Mouse (Mus musculus) forebrain, postnatal 0 days (tissue): Measurements from ENCODE around the gene Lsm14b. TPM values are rescaled to one million over a fixed set of nuclear protein-coding genes. Genes with fewer than 3 reads are reported as not detected.

Experiments used
- ATAC-seq: fragments of 200-750 bp; cut with Nextera tagmentation; 2 replicates; pipeline ENCODE4 v1.8.0; 2017; ENCODE audit warnings: mild to moderate bottlenecking, moderate library complexity
- DNase-seq: peaks from one replicate; pipeline ENCODE4 v3.0.0-alpha.2; 2015
- H3K27ac ChIP-seq: fragments of 300-500 bp; sonication (generic); 2 replicates; pipeline ENCODE4 v1.5.1; 2014; ENCODE audit warnings: low read depth, mild to moderate bottlenecking, antibody characterized with exemption, low read length, moderate library complexity, mixed read lengths
- H3K27me3 ChIP-seq: fragments of 300-500 bp; sonication (generic); 2 replicates; pipeline ENCODE4 v1.6.1; 2014; ENCODE audit warnings: mild to moderate bottlenecking, low read length, mixed read lengths; ENCODE audit not compliant: insufficient read depth
- H3K36me3 ChIP-seq: fragments of 300-500 bp; sonication (generic); 2 replicates; pipeline ENCODE4 v1.6.1; 2014; ENCODE audit warnings: mild to moderate bottlenecking, moderate library complexity; ENCODE audit not compliant: insufficient read depth
- H3K4me1 ChIP-seq: fragments of 300-500 bp; sonication (generic); 2 replicates; pipeline ENCODE4 v1.6.1; 2014; ENCODE audit warnings: antibody characterized with exemption; ENCODE audit not compliant: insufficient read depth
- H3K4me2 ChIP-seq: fragments of 300-500 bp; sonication (generic); 2 replicates; pipeline ENCODE4 v1.6.1; 2014; ENCODE audit warnings: low read depth, mild to moderate bottlenecking, moderate library complexity
- H3K4me3 ChIP-seq: fragments of 300-500 bp; sonication (generic); 2 replicates; pipeline ENCODE4 v1.5.1; 2014; ENCODE audit warnings: low read depth, low read length, mixed read lengths
- H3K9ac ChIP-seq: fragments of 300-500 bp; sonication (generic); 2 replicates; pipeline ENCODE4 v1.6.1; 2014; ENCODE audit warnings: mild to moderate bottlenecking
- H3K9me3 ChIP-seq: fragments of 300-500 bp; sonication (generic); 2 replicates; pipeline ENCODE4 v1.6.1; 2016; ENCODE audit warnings: low read length
- CTCF ChIP-seq: sonication (generic); IDR thresholded peaks from 2 replicates; pipeline ENCODE4 v1.5.1; 2016; ENCODE audit warnings: antibody characterized with exemption, control low read depth, low read depth
- WGBS: fragments of 180-500 bp; shearing (Covaris S2); extraction: QIAGEN DNeasy Blood & Tissue Kit; methylation state at CpG from one replicate; pipeline ENCODE4 v1.1.7; 2014; 5-methylcytosine and 5-hydroxymethylcytosine counted together
- polyA plus RNA-seq: library from polyadenylated mRNA; unstranded; fragments of >200 nt; fragmentation: Nextera tagmentation; extraction: Ambion mirVana; gene quantifications from 2 replicates; pipeline ENCODE4 v1.2.1, GENCODE M21; 2015
- total RNA-seq: library from RNA; depleted of rRNA; stranded (reverse); fragments of >200 nt; gene quantifications from 2 replicates; pipeline ENCODE4 v1.2.3, GENCODE M21; 2014

Gene Lsm14b
- total and polyA plus RNA-seq, 2 experiments from 2014 or later: 24.8 to 162 TPM

GRCm38 (mm10) chr2:180041577-180042255 lies 16.9 kb downstream of the Lsm14b start:
- ATAC-seq (peak; percentile 25), DNase-seq (peak; percentile 63)
- WGBS: under 1% methylated on average over 62 of the region's 66 CpGs
- Histone ChIP-seq H3K4me2 (peak overlapping the region; percentile 79), H3K9ac (peak overlapping the region; percentile 97), H3K9me3 (no peaks in the 10 kb centered on the region), H3K27me3 (no peaks in the 10 kb centered on the region), H3K4me3 (peak overlapping the region; percentile 76), H3K27ac (peak overlapping the region; percentile 97), H3K4me1 (peaks cover 24% of the 10 kb centered on the region), H3K36me3 (peaks cover 29% of the 10 kb centered on the region)
- TF ChIP-seq CTCF: no peak

GRCm38 (mm10) chr2:180042256-180042857 lies 17.6 kb downstream of the Lsm14b start, which contains the start of the genes Psma7 and Ss18l1:
Psma7 (minus strand) TSS chr2:180042433.
Ss18l1 (plus strand) TSS chr2:180042509.
- H3K4me2 ChIP-seq: peak within 1 kb of the TSS; percentile 79
- peak within 1 kb of the TSS; percentile 76 for H3K4me3 ChIP-seq
- H3K9me3 ChIP-seq: no peaks in the 10 kb centered on the region
- peaks cover 23% of the 10 kb centered on the region for H3K36me3 ChIP-seq
- TF ChIP-seq CTCF: peak; percentile 45
- H3K27ac ChIP-seq: peak within 1 kb of the TSS; percentile 97
- H3K9ac ChIP-seq: peak within 1 kb of the TSS; percentile 97
- 2% methylated on average over 78 of the region's 78 CpGs for WGBS
- H3K4me1 ChIP-seq: peaks cover 24% of the 10 kb centered on the region
- H3K27me3 ChIP-seq: no peaks in the 10 kb centered on the region
- DNase-seq (peak; percentile 96), ATAC-seq (peak; percentile 96)

GRCm38 (mm10) chr2:180042858-180043515 lies 18.2 kb downstream of the Lsm14b start:
- Histone ChIP-seq H3K4me2 (peak overlapping the region; percentile 79), H3K9ac (peak overlapping the region; percentile 97), H3K27me3 (no peaks in the 10 kb centered on the region), H3K4me3 (peak overlapping the region; percentile 76), H3K4me1 (peaks cover 24% of the 10 kb centered on the region), H3K27ac (peak overlapping the region; percentile 97), H3K9me3 (no peaks in the 10 kb centered on the region), H3K36me3 (peaks cover 18% of the 10 kb centered on the region)
- WGBS: 2% methylated on average over 66 of the region's 66 CpGs
- peak; percentile 84 for ATAC-seq
- TF ChIP-seq CTCF: no peak
- DNase-seq: peak; percentile 87

- H3K27me3 ChIP-seq: no peaks in the 10 kb centered on the region
- H3K4me1 ChIP-seq: peaks cover 21% of the 10 kb centered on the region
- ATAC-seq: no peak
- no peak overlapping the region for H3K4me3 ChIP-seq
- peaks cover 6% of the 10 kb centered on the region; the same call in 1 of the 2 replicates for H3K36me3 ChIP-seq
- H3K4me2 ChIP-seq: no peak overlapping the region
- peak; percentile 47 for DNase-seq
- 49% methylated on average over 4 of the region's 4 CpGs for WGBS
- no peak overlapping the region for H3K9ac ChIP-seq
- peak; percentile 71 for TF ChIP-seq CTCF
- no peaks in the 10 kb centered on the region for H3K9me3 ChIP-seq
- H3K27ac ChIP-seq: no peak overlapping the region
These were observed 20.5 kb downstream of the Lsm14b start for GRCm38 (mm10) chr2:180045283-180045682.

- Histone ChIP-seq H3K9me3 (no peaks in the 10 kb centered on the region), H3K36me3 (peaks cover 11% of the 10 kb centered on the region), H3K4me3 (no peak overlapping the region), H3K27me3 (no peaks in the 10 kb centered on the region), H3K9ac (no peak overlapping the region), H3K4me1 (peaks cover 13% of the 10 kb centered on the region), H3K4me2 (no peak overlapping the region), H3K27ac (no peak overlapping the region)
- no peak for ATAC-seq
- no peak for DNase-seq
- no peak for TF ChIP-seq CTCF
- WGBS: 91% methylated on average over 3 of the region's 3 CpGs
These were observed 22.8 kb downstream of the Lsm14b start for GRCm38 (mm10) chr2:180047580-180047979.

- Histone ChIP-seq H3K9ac (no peak overlapping the region), H3K4me1 (peaks cover 13% of the 10 kb centered on the region), H3K9me3 (no peaks in the 10 kb centered on the region), H3K4me2 (no peak overlapping the region), H3K36me3 (peaks cover 16% of the 10 kb centered on the region), H3K27ac (no peak overlapping the region), H3K4me3 (no peak overlapping the region), H3K27me3 (no peaks in the 10 kb centered on the region)
- ATAC-seq (no peak), DNase-seq (no peak)
- WGBS: 92% methylated on average over 18 of the region's 18 CpGs
- TF ChIP-seq CTCF: no peak
These were observed 23.3 kb downstream of the Lsm14b start for GRCm38 (mm10) chr2:180047980-180048635.
